Mouse (Mus musculus): Measurements from ENCODE around the gene Gxylt1. TPM values are rescaled to one million over a fixed set of nuclear protein-coding genes. Genes with fewer than 3 reads are reported as not detected.
A peak's percentile ranks its signal among the peaks of the same experiment; 100 is the strongest.

The Gxylt1 gene
- polyA plus RNA-seq, 1 experiment from 2014 or later: 7.0 TPM

- no peak overlapping the region for H3K9ac ChIP-seq
- no peaks in the 10 kb centered on the region for H3K36me3 ChIP-seq
- no peak overlapping the region for H3K27ac ChIP-seq (replicated peaks)
- no peak overlapping the region for H3K4me2 ChIP-seq
- no peak overlapping the region for H3K4me3 ChIP-seq
- 60% methylated on average over 7 of the region's 7 CpGs for WGBS
- ATAC-seq (ENCODE audit: low read depth): no peak
- no peaks in the 10 kb centered on the region for H3K27me3 ChIP-seq
- peaks cover 9% of the 10 kb centered on the region for H3K9me3 ChIP-seq
- H3K4me1 ChIP-seq (replicated peaks): peaks cover 10% of the 10 kb centered on the region
These were observed 52.5 kb downstream of the Gxylt1 start for GRCm38 (mm10) chr15:93222475-93222874.

GRCm38 (mm10) chr15:93212617-93213016, 62.4 kb downstream of the Gxylt1 start:
- 91% methylated on average over 9 of the region's 9 CpGs for WGBS
- Histone ChIP-seq H3K9me3 (no peaks in the 10 kb centered on the region), H3K9ac (no peak overlapping the region), H3K27ac (replicated peaks) (no peak overlapping the region), H3K36me3 (no peaks in the 10 kb centered on the region), H3K27me3 (no peaks in the 10 kb centered on the region), H3K4me2 (no peak overlapping the region), H3K4me3 (no peak overlapping the region), H3K4me1 (replicated peaks) (peaks cover 5% of the 10 kb centered on the region; the same call in 1 of the 2 replicates)
- ATAC-seq (ENCODE audit: low read depth): no peak

GRCm38 (mm10) chr15:93204861-93205260, 70.1 kb downstream of the Gxylt1 start:
- no peaks in the 10 kb centered on the region for H3K36me3 ChIP-seq
- no peak overlapping the region for H3K9ac ChIP-seq
- H3K4me1 ChIP-seq (replicated peaks): no peaks in the 10 kb centered on the region
- H3K4me3 ChIP-seq: no peak overlapping the region
- H3K27me3 ChIP-seq: no peaks in the 10 kb centered on the region
- WGBS: 97% methylated on average over 1 of the region's 1 CpGs
- H3K9me3 ChIP-seq: no peaks in the 10 kb centered on the region
- ATAC-seq (ENCODE audit: low read depth): no peak
- no peak overlapping the region for H3K27ac ChIP-seq (replicated peaks)
- H3K4me2 ChIP-seq: no peak overlapping the region

GRCm38 (mm10) chr15:93201956-93202355, 73.0 kb downstream of the Gxylt1 start:
- Histone ChIP-seq H3K4me1 (replicated peaks) (no peaks in the 10 kb centered on the region), H3K36me3 (no peaks in the 10 kb centered on the region), H3K27me3 (no peaks in the 10 kb centered on the region), H3K4me3 (no peak overlapping the region), H3K9me3 (no peaks in the 10 kb centered on the region), H3K4me2 (no peak overlapping the region), H3K27ac (replicated peaks) (no peak overlapping the region), H3K9ac (no peak overlapping the region)
- ATAC-seq (ENCODE audit: low read depth): no peak
- 83% methylated on average over 5 of the region's 5 CpGs for WGBS

- Histone ChIP-seq H3K4me1 (replicated peaks) (peaks cover 20% of the 10 kb centered on the region), H3K4me3 (no peak overlapping the region), H3K9me3 (peaks cover 10% of the 10 kb centered on the region; the same call in 1 of the 2 replicates), H3K4me2 (no peak overlapping the region), H3K36me3 (no peaks in the 10 kb centered on the region), H3K27ac (replicated peaks) (no peak overlapping the region), H3K9ac (no peak overlapping the region), H3K27me3 (no peaks in the 10 kb centered on the region)
- WGBS: 48% methylated on average over 12 of the region's 12 CpGs
- peak; percentile 73; the same call in 1 of the 2 replicates for ATAC-seq (ENCODE audit: low read depth)
These were observed 83.4 kb downstream of the Gxylt1 start for GRCm38 (mm10) chr15:93191387-93192145.

Other genes starting within 250 kb of the Gxylt1 start
- gene Yaf2, start 61.8 kb upstream of the Gxylt1 start, polyA plus RNA-seq (2015; fragmentation: Nextera tagmentation; extraction: Ambion mirVana): 131 and 133 TPM in 2 replicates
- gene Zcrb1, start 123.2 kb upstream of the Gxylt1 start, polyA plus RNA-seq (2015; fragmentation: Nextera tagmentation; extraction: Ambion mirVana): 190 and 192 TPM in 2 replicates
- 46.8 and 48.9 TPM in 2 replicates for gene Pphln1, start 123.2 kb upstream of the Gxylt1 start, polyA plus RNA-seq (2015; fragmentation: Nextera tagmentation; extraction: Ambion mirVana)

Data from neural tube, embryonic 13.5 days (tissue).